Mouse (Mus musculus) liver, embryonic 12.5 days (tissue): ENCODE data around the gene Psmd14. TPM values are rescaled to one million over a fixed set of nuclear protein-coding genes. Genes with fewer than 3 reads are reported as not detected.

Experiments
- ATAC-seq: fragments of 200-750 bp; cut with Nextera tagmentation; 2 replicates; pipeline ENCODE4 v1.8.0; 2017; ENCODE audit warnings: moderate number of reproducible peaks, mild to moderate bottlenecking, moderate library complexity
- H3K27ac ChIP-seq: fragments of 300-500 bp; sonication (generic); 2 replicates; pipeline ENCODE4 v1.5.1; 2016; ENCODE audit warnings: mild to moderate bottlenecking
- H3K27me3 ChIP-seq: fragments of 300-500 bp; sonication (generic); replicated peaks from 2 replicates; pipeline ENCODE4 v1.6.1; 2016; ENCODE audit warnings: mild to moderate bottlenecking, moderate library complexity
- H3K36me3 ChIP-seq: fragments of 300-500 bp; sonication (generic); 2 replicates; pipeline ENCODE4 v1.6.1; 2016; ENCODE audit warnings: mild to moderate bottlenecking, moderate library complexity
- H3K4me1 ChIP-seq: fragments of 300-500 bp; sonication (generic); 2 replicates; pipeline ENCODE4 v1.6.1; 2016
- H3K4me2 ChIP-seq: fragments of 300-500 bp; sonication (generic); 2 replicates; pipeline ENCODE4 v1.6.1; 2016; ENCODE audit warnings: mild to moderate bottlenecking, moderate library complexity
- H3K4me3 ChIP-seq: fragments of 300-500 bp; sonication (generic); 2 replicates; pipeline ENCODE4 v1.5.1; 2016; ENCODE audit warnings: mild to moderate bottlenecking, moderate library complexity
- H3K9ac ChIP-seq: fragments of 300-500 bp; sonication (generic); 2 replicates; pipeline ENCODE4 v1.6.1; 2016; ENCODE audit warnings: mild to moderate bottlenecking, moderate library complexity
- H3K9me3 ChIP-seq: fragments of 300-500 bp; sonication (generic); replicated peaks from 2 replicates; pipeline ENCODE4 v1.6.1; 2016; ENCODE audit warnings: mild to moderate bottlenecking, moderate library complexity
- WGBS: fragments of 180-500 bp; shearing (Covaris S2); methylation state at CpG from one replicate; pipeline ENCODE4 v1.1.7; 2016; ENCODE audit not compliant: insufficient replicate concordance; 5-methylcytosine and 5-hydroxymethylcytosine counted together
- polyA plus RNA-seq: library from polyadenylated mRNA; unstranded; fragments of >200 nt; fragmentation: Nextera tagmentation; extraction: Ambion mirVana; gene quantifications from 2 replicates; pipeline ENCODE4 v1.2.1, GENCODE M21; 2016

The Psmd14 gene
- polyA plus RNA-seq, 1 experiment from 2014 or later: 193 TPM

DNA sequence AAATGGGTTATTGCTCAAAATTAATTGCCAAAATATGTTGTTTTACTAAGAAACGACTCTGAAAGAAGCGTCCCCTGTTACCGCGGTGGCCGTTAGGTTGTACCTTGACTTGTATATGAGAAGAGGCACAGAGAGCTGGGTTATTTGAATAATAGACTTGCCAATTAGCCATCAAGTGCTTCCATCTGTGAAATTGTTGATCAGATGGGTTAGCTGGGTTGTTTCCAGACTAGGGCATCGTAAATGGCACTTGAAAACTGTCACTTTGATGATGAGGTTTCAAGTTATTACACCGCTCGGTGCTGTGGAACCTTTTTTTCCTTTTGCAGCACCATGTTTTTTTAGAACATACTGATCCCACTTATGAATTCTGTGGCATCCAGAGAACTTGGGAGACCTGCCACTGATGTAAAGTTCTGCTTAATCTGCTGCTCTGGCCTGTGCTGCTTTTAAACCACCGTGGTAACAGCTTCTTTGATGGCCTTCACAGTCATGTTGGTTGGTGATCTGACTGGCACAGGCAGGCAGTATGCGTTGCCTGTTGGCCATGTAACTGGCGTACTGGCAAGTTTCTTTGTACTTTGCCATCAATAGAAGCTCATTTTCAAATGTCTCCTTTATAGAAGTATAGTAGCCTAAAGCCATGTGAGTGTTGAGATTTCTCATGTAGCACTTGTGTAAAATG is 21.4 kb downstream of the Psmd14 start:
- 91% methylated on average over 11 of the region's 11 CpGs for WGBS
- Histone ChIP-seq H3K27ac (no peak overlapping the region), H3K27me3 (no peaks in the 10 kb centered on the region), H3K4me1 (peaks cover 11% of the 10 kb centered on the region), H3K4me2 (no peak overlapping the region), H3K9ac (no peak overlapping the region), H3K36me3 (peaks cover 28% of the 10 kb centered on the region), H3K9me3 (no peaks in the 10 kb centered on the region), H3K4me3 (no peak overlapping the region)
- ATAC-seq: no peak

DNA sequence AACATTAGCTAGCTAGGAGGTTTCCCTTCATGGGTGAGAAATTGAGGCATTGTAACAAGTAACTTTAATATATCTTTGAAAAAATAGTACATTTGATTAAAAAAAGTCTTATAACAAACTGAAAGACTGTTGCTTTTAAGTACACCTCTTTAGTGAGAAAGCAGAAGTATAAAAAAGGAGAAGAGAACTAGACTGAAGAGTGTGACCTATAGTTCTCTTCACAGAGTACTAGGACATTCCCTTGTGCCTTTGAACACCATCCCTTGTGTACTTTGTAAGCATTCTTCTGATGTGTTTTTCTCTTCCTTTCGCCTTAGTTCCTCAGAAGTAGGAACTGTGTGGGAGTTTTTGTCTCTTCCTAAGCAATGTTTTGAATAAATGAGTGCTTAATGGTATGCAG is 22.7 kb downstream of the Psmd14 start:
- Histone ChIP-seq H3K27ac (no peak overlapping the region), H3K9me3 (no peaks in the 10 kb centered on the region)
- ATAC-seq: no peak

DNA sequence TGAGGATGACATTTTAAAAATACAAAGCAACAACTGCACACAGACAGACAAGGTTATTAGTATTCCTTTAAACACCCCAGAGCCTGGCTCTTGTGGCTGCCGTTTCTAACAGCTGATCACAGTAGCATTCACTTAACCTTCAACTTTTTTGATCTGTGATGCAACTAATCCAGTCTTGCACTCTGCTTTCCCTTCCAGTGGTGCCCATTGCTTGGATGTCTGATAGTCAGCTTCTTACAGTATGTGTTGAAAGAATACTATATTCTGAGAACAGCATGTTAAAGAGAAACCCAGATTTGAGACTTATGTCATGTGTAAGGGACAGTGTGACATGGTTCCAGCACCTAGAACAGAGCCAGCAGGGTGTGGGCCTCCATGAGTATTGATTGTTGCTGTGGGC is 34.6 kb downstream of the Psmd14 start:
- H3K4me3 ChIP-seq: no peak overlapping the region
- H3K27ac ChIP-seq: no peak overlapping the region
- 0 out of 2 replicates have a peak, but pooled peaks cover 5% of the 10 kb centered on the region for H3K36me3 ChIP-seq
- H3K9ac ChIP-seq: no peak overlapping the region
- peaks cover 4% of the 10 kb centered on the region; the same call in 1 of the 2 replicates for H3K4me1 ChIP-seq
- no peak for ATAC-seq
- H3K4me2 ChIP-seq: no peak overlapping the region
- H3K27me3 ChIP-seq: no peaks in the 10 kb centered on the region
- WGBS: 89% methylated on average over 1 of the region's 1 CpGs
- H3K9me3 ChIP-seq: no peaks in the 10 kb centered on the region

More for the DNA sequence above, 22.7 kb downstream of the Psmd14 start:
- peaks cover 11% of the 10 kb centered on the region for H3K4me1 ChIP-seq
- no peak overlapping the region for H3K4me2 ChIP-seq
- H3K9ac ChIP-seq: no peak overlapping the region
- H3K4me3 ChIP-seq: no peak overlapping the region
- 58% methylated on average over 1 of the region's 1 CpGs for WGBS
- peaks cover 22% of the 10 kb centered on the region for H3K36me3 ChIP-seq
- H3K27me3 ChIP-seq: no peaks in the 10 kb centered on the region

DNA sequence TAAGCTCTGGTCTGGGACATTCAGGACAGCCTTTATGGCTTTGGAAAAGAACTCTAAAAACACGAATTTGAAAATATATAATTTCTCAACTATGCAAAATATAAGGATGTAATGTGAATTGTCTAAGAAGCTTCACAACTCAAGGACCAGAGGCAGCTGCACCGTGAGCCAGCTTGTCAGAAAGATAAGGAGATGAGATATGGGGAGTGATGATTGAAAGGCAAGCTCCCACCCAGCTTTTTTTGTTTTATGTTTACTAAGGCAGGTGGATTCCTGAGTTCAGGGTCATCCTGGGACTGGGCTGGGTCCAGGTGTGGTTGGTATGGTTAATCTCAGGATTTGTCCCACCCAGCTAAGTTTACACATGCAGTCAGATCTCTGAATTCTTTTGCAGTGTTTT is 35.1 kb downstream of the Psmd14 start:
- peaks cover 4% of the 10 kb centered on the region; the same call in 1 of the 2 replicates for H3K4me1 ChIP-seq
- H3K36me3 ChIP-seq: 0 out of 2 replicates have a peak, but pooled peaks cover 5% of the 10 kb centered on the region
- H3K27ac ChIP-seq: no peak overlapping the region
- no peak overlapping the region for H3K9ac ChIP-seq
- no peaks in the 10 kb centered on the region for H3K9me3 ChIP-seq
- no peak overlapping the region for H3K4me3 ChIP-seq
- H3K27me3 ChIP-seq: no peaks in the 10 kb centered on the region
- no peak for ATAC-seq
- WGBS: 29% methylated on average over 2 of the region's 2 CpGs
- H3K4me2 ChIP-seq: no peak overlapping the region

DNA sequence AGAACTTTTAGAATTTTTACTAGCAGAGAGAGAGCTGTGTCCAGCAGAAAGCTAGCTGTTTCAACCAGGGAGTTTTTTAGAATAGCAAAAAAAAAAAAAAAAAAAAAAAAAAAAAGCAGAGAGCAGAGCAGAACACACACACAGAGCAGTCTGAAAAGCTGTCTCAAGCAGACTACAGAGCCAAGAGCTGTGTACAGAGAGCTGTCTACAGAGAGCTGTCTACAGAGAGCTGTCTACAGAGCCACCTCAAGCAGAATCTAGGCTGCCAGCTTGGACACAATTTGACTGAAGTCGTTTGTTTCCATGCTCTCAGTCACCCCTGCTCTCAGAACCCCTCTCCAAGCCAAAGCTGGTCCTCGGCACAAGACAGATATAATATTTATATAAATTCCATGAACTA is 35.9 kb downstream of the Psmd14 start:
- Histone ChIP-seq H3K27me3 (no peaks in the 10 kb centered on the region), H3K9ac (no peak overlapping the region), H3K4me3 (no peak overlapping the region), H3K4me2 (no peak overlapping the region), H3K27ac (no peak overlapping the region), H3K9me3 (no peaks in the 10 kb centered on the region), H3K4me1 (peaks cover 4% of the 10 kb centered on the region; the same call in 1 of the 2 replicates), H3K36me3 (0 out of 2 replicates have a peak, but pooled peaks cover 5% of the 10 kb centered on the region)
- 83% methylated on average over 2 of the region's 2 CpGs for WGBS
- ATAC-seq: no peak

DNA sequence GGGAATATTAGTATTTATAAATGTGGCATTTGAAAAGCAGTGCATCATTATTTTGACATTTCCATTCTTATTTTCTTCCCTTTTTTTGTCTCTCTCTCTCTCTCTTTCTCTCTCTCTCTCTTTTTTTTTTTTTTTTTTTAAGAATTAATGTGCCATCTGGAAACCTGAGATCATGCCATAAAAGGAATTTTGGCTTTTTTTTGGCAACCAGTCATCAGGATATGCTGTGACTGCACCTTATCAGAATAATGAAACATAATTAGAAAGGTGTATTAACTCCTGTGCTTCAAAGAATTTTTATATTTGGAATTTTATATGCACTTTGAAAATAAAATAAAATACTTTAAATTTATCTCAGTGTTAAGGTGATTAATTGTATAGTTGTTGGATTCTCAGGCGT is 39.2 kb downstream of the Psmd14 start:
- Histone ChIP-seq H3K27me3 (no peaks in the 10 kb centered on the region), H3K4me3 (no peak overlapping the region), H3K27ac (no peak overlapping the region), H3K4me1 (peaks cover 9% of the 10 kb centered on the region; the same call in 1 of the 2 replicates), H3K9ac (no peak overlapping the region), H3K4me2 (no peak overlapping the region), H3K36me3 (no peaks in the 10 kb centered on the region), H3K9me3 (no peaks in the 10 kb centered on the region)
- ATAC-seq: no peak
- 90% methylated on average over 1 of the region's 1 CpGs for WGBS

DNA sequence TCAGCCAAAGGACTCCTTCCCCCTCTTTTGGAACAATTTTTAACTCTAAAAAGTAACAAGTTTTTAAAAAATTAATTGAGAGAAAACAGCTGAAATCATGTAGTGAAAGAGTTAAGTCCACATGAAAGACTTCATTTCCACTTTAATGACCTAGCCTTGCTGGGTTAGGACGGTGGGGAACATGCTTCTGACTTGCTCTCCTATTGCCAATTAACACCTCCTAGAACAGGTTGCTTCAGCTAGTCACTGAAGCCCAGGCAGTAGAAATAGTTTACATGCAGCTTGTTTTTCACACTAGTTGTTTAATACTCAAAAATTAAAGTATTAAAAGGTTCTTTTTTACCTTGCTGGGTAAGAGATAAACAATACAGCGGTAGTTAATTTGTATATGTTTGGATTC is 39.8 kb downstream of the Psmd14 start:
- Histone ChIP-seq H3K9ac (no peak overlapping the region), H3K9me3 (no peaks in the 10 kb centered on the region), H3K27me3 (no peaks in the 10 kb centered on the region), H3K36me3 (no peaks in the 10 kb centered on the region), H3K4me3 (no peak overlapping the region), H3K27ac (no peak overlapping the region), H3K4me2 (no peak overlapping the region), H3K4me1 (peaks cover 9% of the 10 kb centered on the region; the same call in 1 of the 2 replicates)
- WGBS: 79% methylated on average over 2 of the region's 2 CpGs
- ATAC-seq: no peak

DNA sequence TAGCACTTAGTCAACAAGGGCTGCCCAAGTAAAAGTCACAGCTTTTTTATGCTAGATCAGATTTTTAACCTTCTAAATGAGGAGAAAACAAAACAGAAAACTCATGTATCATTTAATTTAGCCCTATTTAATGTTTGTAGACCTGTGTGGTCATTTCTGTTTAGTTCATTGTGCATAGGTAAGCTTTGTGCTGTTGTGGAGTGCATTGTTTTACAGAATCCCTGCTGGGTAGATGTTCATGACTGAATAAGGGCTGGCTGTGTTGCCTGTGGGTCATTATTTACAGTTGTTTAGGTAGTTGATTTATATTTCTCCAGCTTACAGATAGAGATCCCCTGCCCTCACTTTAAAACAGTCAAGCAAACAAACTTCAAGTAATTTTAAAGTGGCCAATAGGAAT is 40.9 kb downstream of the Psmd14 start:
- ATAC-seq: no peak
- H3K4me2 ChIP-seq: no peak overlapping the region
- no peaks in the 10 kb centered on the region for H3K9me3 ChIP-seq
- H3K27ac ChIP-seq: no peak overlapping the region
- H3K36me3 ChIP-seq: no peaks in the 10 kb centered on the region
- H3K27me3 ChIP-seq: no peaks in the 10 kb centered on the region
- H3K4me3 ChIP-seq: no peak overlapping the region
- no peak overlapping the region for H3K9ac ChIP-seq
- peaks cover 9% of the 10 kb centered on the region; the same call in 1 of the 2 replicates for H3K4me1 ChIP-seq

DNA sequence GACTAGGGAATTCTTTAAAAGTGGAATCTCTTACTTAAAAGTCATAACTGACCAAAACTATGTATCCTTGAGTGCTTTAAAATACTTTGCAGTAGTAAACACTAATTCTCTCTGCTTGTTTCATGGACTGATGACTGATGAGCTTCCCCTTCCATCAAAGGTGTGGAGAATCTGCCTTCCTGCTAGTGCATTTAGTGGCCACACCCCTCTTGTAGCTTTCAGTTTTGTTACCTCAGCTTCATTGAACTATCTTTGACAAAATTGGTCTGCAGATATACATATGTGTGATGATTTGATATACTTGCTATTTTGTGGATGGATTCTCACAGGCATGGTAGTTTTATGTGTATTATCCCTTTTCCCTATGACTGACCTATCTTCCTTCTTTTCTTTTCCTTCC is 43.5 kb downstream of the Psmd14 start:
- Histone ChIP-seq H3K9ac (no peak overlapping the region), H3K4me3 (no peak overlapping the region), H3K4me2 (no peak overlapping the region), H3K36me3 (no peaks in the 10 kb centered on the region), H3K9me3 (no peaks in the 10 kb centered on the region), H3K27me3 (no peaks in the 10 kb centered on the region), H3K27ac (no peak overlapping the region), H3K4me1 (peaks cover 26% of the 10 kb centered on the region)
- ATAC-seq: no peak

DNA sequence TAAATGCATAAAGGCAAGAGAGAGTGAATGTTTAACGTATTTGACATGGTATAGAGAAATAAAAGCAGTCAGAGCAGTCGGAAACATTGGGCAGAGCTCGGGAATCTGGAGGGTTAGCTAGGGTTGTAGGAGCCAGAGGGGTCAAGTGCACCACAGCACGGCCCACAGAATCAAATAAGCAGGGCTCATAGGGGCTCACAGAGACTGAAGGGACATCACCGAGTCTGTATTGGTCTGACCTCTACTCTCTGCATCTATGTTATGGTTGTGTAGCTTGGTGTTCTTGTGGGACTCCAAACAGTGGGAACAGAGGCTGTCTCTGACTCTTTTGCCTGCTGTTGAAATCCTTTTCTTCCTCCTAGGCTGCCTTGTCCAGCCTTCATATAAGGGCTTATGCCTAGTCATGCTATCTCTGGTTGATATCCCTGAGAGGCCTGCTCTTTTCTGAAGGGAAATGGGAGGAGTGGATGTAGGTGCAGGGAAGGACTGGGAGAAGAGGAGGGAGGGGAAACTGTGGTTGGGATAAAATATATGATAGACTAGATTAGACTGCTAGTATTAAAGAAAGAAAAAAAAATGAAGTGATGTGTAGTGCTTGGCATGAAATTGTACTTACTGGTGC is 47.9 kb downstream of the Psmd14 start:
- H3K27me3 ChIP-seq: no peaks in the 10 kb centered on the region
- peak overlapping the region; percentile 46 for H3K4me2 ChIP-seq
- WGBS: 70% methylated on average over 5 of the region's 5 CpGs
- peaks cover 35% of the 10 kb centered on the region for H3K4me1 ChIP-seq
- H3K27ac ChIP-seq: peak overlapping the region; percentile 81
- no peaks in the 10 kb centered on the region for H3K9me3 ChIP-seq
- peak; percentile 79 for ATAC-seq
- H3K4me3 ChIP-seq: no peak overlapping the region
- H3K9ac ChIP-seq: no peak overlapping the region
- peaks cover 14% of the 10 kb centered on the region for H3K36me3 ChIP-seq

DNA sequence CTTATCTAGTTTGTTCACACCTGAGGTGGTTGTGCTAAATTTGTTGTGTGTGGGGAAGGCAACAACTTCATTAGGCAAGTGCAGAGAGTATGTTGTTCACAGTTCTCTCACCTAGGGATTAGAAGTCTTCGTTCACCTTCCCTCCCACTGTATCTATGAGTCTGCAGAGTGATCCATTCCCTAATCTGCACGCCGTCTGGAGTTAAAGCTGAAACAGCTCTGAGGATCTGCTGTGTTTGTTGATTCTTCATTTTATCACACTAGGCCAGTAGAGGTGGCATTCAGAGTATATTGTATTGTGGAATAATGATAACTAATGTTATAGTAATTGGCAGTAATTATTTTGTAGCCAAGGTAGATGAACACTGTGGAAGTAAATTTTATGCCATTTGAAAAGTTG is 48.5 kb downstream of the Psmd14 start:
- Histone ChIP-seq H3K4me1 (peaks cover 38% of the 10 kb centered on the region), H3K4me3 (no peak overlapping the region), H3K9me3 (no peaks in the 10 kb centered on the region), H3K27ac (peak overlapping the region; percentile 81), H3K36me3 (peaks cover 20% of the 10 kb centered on the region), H3K9ac (no peak overlapping the region), H3K4me2 (peak overlapping the region; percentile 46), H3K27me3 (no peaks in the 10 kb centered on the region)
- WGBS: 21% methylated on average over 3 of the region's 3 CpGs
- peak; percentile 90 for ATAC-seq

DNA sequence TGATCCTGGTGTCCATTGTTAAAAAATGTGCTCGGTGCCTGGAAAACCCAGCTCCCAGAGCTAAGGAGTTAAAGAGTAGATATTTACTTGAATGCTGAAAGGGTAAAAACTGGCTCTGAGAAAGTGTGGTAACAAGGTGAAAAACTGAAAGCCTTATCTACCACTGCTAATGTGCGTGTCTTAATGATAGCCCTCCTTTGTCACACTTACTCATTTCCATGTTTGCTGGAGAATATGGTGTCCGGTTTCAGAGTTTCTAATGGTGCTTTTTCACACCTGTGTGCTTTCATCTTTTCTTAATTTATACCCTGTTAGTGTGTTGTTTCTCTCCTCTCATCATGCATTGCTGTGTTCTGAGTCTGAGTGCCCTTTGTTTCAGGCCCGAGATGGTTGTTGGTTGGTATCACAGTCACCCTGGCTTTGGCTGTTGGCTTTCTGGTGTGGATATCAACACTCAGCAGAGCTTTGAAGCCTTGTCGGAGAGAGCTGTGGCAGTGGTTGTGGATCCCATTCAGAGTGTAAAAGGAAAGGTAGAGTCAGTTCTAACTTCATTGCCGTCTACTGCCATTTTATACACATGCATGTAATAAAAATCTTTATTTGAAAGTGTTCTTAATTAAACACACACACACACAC is 53.1 kb downstream of the Psmd14 start:
- H3K4me1 ChIP-seq: peaks cover 20% of the 10 kb centered on the region
- H3K27me3 ChIP-seq: no peaks in the 10 kb centered on the region
- H3K4me2 ChIP-seq: no peak overlapping the region
- ATAC-seq: no peak
- H3K9me3 ChIP-seq: no peaks in the 10 kb centered on the region
- no peak overlapping the region for H3K9ac ChIP-seq
- H3K4me3 ChIP-seq: no peak overlapping the region
- WGBS: 65% methylated on average over 6 of the region's 6 CpGs
- peaks cover 27% of the 10 kb centered on the region for H3K36me3 ChIP-seq
- peak overlapping the region; percentile 36; the same call in 1 of the 2 replicates for H3K27ac ChIP-seq
